Mouse (Mus musculus) thymus, adult 2 months (tissue): ENCODE data around the gene H1f0.

Source experiments
- CTCF ChIP-seq: fragments of 200-500 bp; IDR thresholded peaks from 2 replicates; pipeline ENCODE4 v1.5.1; 2012; ENCODE audit warnings: mild to moderate bottlenecking, control low read depth, low read length, moderate library complexity, borderline replicate concordance; ENCODE audit not compliant: control insufficient read depth, poor library complexity, insufficient read depth; ENCODE audit errors: extremely low read depth
- POLR2A ChIP-seq: fragments of 200-500 bp; IDR thresholded peaks from 2 replicates; pipeline ENCODE4 v1.6.1; 2012; ENCODE audit warnings: mild to moderate bottlenecking, low read length, control low read depth, moderate library complexity; ENCODE audit not compliant: control insufficient read depth, poor library complexity, insufficient read depth; ENCODE audit errors: extremely low read depth

DNA sequence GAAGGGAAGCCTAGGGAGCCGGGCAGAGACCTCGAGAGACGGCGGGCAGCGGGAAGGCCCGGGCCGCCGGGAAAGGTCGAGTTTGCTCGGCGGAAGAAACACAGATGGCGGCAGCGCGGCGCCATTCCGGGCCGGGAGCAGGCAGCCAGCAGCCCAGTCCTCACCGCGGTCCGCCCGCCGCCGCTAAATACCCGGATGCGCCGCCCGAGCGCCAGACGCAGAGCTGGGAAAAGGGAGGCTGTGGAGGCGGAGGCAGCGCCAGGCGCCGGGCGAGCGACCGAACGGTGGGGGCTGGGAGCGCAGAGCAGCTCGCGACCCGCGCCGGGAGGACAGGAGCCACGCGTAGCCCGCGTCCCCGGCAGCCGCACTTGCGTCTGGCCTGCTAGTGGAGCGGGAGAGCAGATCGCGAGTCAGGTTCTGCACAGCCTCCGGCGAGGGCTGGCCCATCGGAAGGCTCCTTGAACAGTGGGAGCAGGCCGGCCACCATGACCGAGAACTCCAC lies at the start of gene H1f0:
- TF ChIP-seq POLR2A (peak; percentile 38; the same call in 1 of the 2 replicates), CTCF (no peak)
